Mouse (Mus musculus): ENCODE results near the gene Psmb8. TPM values are rescaled to one million over a fixed set of nuclear protein-coding genes. Genes with fewer than 3 reads are reported as not detected.

The Psmb8 gene
- polyA plus RNA-seq, 1 experiment from 2014 or later, result 87.6 TPM

- no peak for ATAC-seq (replicated peaks; ENCODE audit: extremely low read depth, insufficient read depth, low FRiP score)
- Histone ChIP-seq H3K4me2 (ENCODE audit: low read depth, low read length) (no peak overlapping the region), H3K27me3 (ENCODE audit: control insufficient read depth, insufficient read depth, low read length) (no peaks in the 10 kb centered on the region; the same call in 1 of the 2 replicates), H3K36me3 (ENCODE audit: control insufficient read depth, insufficient read depth) (no peaks in the 10 kb centered on the region), H3K4me1 (ENCODE audit: control insufficient read depth, insufficient read depth, low read length) (no peaks in the 10 kb centered on the region), H3K4me3 (ENCODE audit: low read length) (no peak overlapping the region), H3K27ac (ENCODE audit: low read length) (no peak overlapping the region), H3K9me3 (replicated peaks; ENCODE audit: control insufficient read depth, low read length) (peaks cover 12% of the 10 kb centered on the region), H3K9ac (ENCODE audit: low read length) (no peak overlapping the region)
- 94% methylated on average over 5 of the region's 5 CpGs for WGBS
Measured at GRCm38 (mm10) chr17:34172528-34172927, 25.0 kb upstream of the Psmb8 start.

GRCm38 (mm10) chr17:34174075-34174474 is 23.4 kb upstream of the Psmb8 start:
- no peaks in the 10 kb centered on the region for H3K36me3 ChIP-seq (ENCODE audit: control insufficient read depth, insufficient read depth)
- WGBS, result 48% methylated on average over 1 of the region's 1 CpGs
- H3K9me3 ChIP-seq (replicated peaks; ENCODE audit: control insufficient read depth, low read length), result peaks cover 12% of the 10 kb centered on the region
- ATAC-seq (replicated peaks; ENCODE audit: extremely low read depth, insufficient read depth, low FRiP score), result no peak
- H3K27me3 ChIP-seq (ENCODE audit: control insufficient read depth, insufficient read depth, low read length), result no peaks in the 10 kb centered on the region; the same call in 1 of the 2 replicates
- H3K9ac ChIP-seq (ENCODE audit: low read length), result no peak overlapping the region
- H3K27ac ChIP-seq (ENCODE audit: low read length), result no peak overlapping the region
- H3K4me3 ChIP-seq (ENCODE audit: low read length), result no peak overlapping the region
- H3K4me1 ChIP-seq (ENCODE audit: control insufficient read depth, insufficient read depth, low read length), result no peaks in the 10 kb centered on the region
- H3K4me2 ChIP-seq (ENCODE audit: low read depth, low read length), result no peak overlapping the region

GRCm38 (mm10) chr17:34177179-34177578 is 20.3 kb upstream of the Psmb8 start:
- 62% methylated on average over 4 of the region's 4 CpGs for WGBS
- H3K4me3 ChIP-seq (ENCODE audit: low read length), result no peak overlapping the region
- no peak for ATAC-seq (replicated peaks; ENCODE audit: extremely low read depth, insufficient read depth, low FRiP score)

GRCm38 (mm10) chr17:34179019-34179418 is 18.5 kb upstream of the Psmb8 start:
- no peaks in the 10 kb centered on the region for H3K4me1 ChIP-seq (ENCODE audit: control insufficient read depth, insufficient read depth, low read length)
- no peak overlapping the region for H3K27ac ChIP-seq (ENCODE audit: low read length)
- H3K9ac ChIP-seq (ENCODE audit: low read length), result no peak overlapping the region
- H3K36me3 ChIP-seq (ENCODE audit: control insufficient read depth, insufficient read depth), result no peaks in the 10 kb centered on the region
- no peak overlapping the region for H3K4me3 ChIP-seq (ENCODE audit: low read length)
- H3K4me2 ChIP-seq (ENCODE audit: low read depth, low read length), result no peak overlapping the region
- ATAC-seq (replicated peaks; ENCODE audit: extremely low read depth, insufficient read depth, low FRiP score), result no peak
- peaks cover 2% of the 10 kb centered on the region; the same call in 1 of the 2 replicates for H3K27me3 ChIP-seq (ENCODE audit: control insufficient read depth, insufficient read depth, low read length)
- WGBS, result 57% methylated on average over 6 of the region's 6 CpGs
- H3K9me3 ChIP-seq (replicated peaks; ENCODE audit: control insufficient read depth, low read length), result peaks cover 8% of the 10 kb centered on the region

More at GRCm38 (mm10) chr17:34177179-34177578, 20.3 kb upstream of the Psmb8 start:
- no peak overlapping the region for H3K27ac ChIP-seq (ENCODE audit: low read length)
- H3K36me3 ChIP-seq (ENCODE audit: control insufficient read depth, insufficient read depth), result no peaks in the 10 kb centered on the region
- no peak overlapping the region for H3K9ac ChIP-seq (ENCODE audit: low read length)
- no peaks in the 10 kb centered on the region; the same call in 1 of the 2 replicates for H3K27me3 ChIP-seq (ENCODE audit: control insufficient read depth, insufficient read depth, low read length)
- H3K4me1 ChIP-seq (ENCODE audit: control insufficient read depth, insufficient read depth, low read length), result no peaks in the 10 kb centered on the region
- no peak overlapping the region for H3K4me2 ChIP-seq (ENCODE audit: low read depth, low read length)
- peaks cover 12% of the 10 kb centered on the region for H3K9me3 ChIP-seq (replicated peaks; ENCODE audit: control insufficient read depth, low read length)

- 60% methylated on average over 13 of the region's 13 CpGs for WGBS
- Histone ChIP-seq H3K27ac (ENCODE audit: low read length) (no peak overlapping the region), H3K9ac (ENCODE audit: low read length) (no peak overlapping the region), H3K4me2 (ENCODE audit: low read depth, low read length) (no peak overlapping the region), H3K9me3 (replicated peaks; ENCODE audit: control insufficient read depth, low read length) (peaks cover 8% of the 10 kb centered on the region), H3K4me1 (ENCODE audit: control insufficient read depth, insufficient read depth, low read length) (no peaks in the 10 kb centered on the region), H3K36me3 (ENCODE audit: control insufficient read depth, insufficient read depth) (no peaks in the 10 kb centered on the region), H3K27me3 (ENCODE audit: control insufficient read depth, insufficient read depth, low read length) (peaks cover 6% of the 10 kb centered on the region; the same call in 1 of the 2 replicates), H3K4me3 (ENCODE audit: low read length) (no peak overlapping the region)
- ATAC-seq (replicated peaks; ENCODE audit: extremely low read depth, insufficient read depth, low FRiP score), result no peak
Measured at GRCm38 (mm10) chr17:34179913-34180859, 17.3 kb upstream of the Psmb8 start.

GRCm38 (mm10) chr17:34183564-34184219 is 13.8 kb upstream of the Psmb8 start:
- Histone ChIP-seq H3K36me3 (ENCODE audit: control insufficient read depth, insufficient read depth) (no peaks in the 10 kb centered on the region), H3K4me3 (ENCODE audit: low read length) (no peak overlapping the region), H3K9ac (ENCODE audit: low read length) (no peak overlapping the region), H3K4me1 (ENCODE audit: control insufficient read depth, insufficient read depth, low read length) (peaks cover 7% of the 10 kb centered on the region), H3K27ac (ENCODE audit: low read length) (no peak overlapping the region), H3K9me3 (replicated peaks; ENCODE audit: control insufficient read depth, low read length) (no peaks in the 10 kb centered on the region), H3K4me2 (ENCODE audit: low read depth, low read length) (no peak overlapping the region), H3K27me3 (ENCODE audit: control insufficient read depth, insufficient read depth, low read length) (peaks cover 23% of the 10 kb centered on the region)
- WGBS, result 67% methylated on average over 15 of the region's 15 CpGs
- ATAC-seq (replicated peaks; ENCODE audit: extremely low read depth, insufficient read depth, low FRiP score), result no peak

- H3K9ac ChIP-seq (ENCODE audit: low read length), result no peak overlapping the region
- H3K36me3 ChIP-seq (ENCODE audit: control insufficient read depth, insufficient read depth), result no peaks in the 10 kb centered on the region
- H3K4me1 ChIP-seq (ENCODE audit: control insufficient read depth, insufficient read depth, low read length), result peaks cover 7% of the 10 kb centered on the region
- H3K27ac ChIP-seq (ENCODE audit: low read length), result no peak overlapping the region
- no peak for ATAC-seq (replicated peaks; ENCODE audit: extremely low read depth, insufficient read depth, low FRiP score)
- H3K27me3 ChIP-seq (ENCODE audit: control insufficient read depth, insufficient read depth, low read length), result peaks cover 31% of the 10 kb centered on the region
- no peaks in the 10 kb centered on the region for H3K9me3 ChIP-seq (replicated peaks; ENCODE audit: control insufficient read depth, low read length)
- no peak overlapping the region for H3K4me3 ChIP-seq (ENCODE audit: low read length)
- 81% methylated on average over 9 of the region's 9 CpGs for WGBS
- H3K4me2 ChIP-seq (ENCODE audit: low read depth, low read length), result no peak overlapping the region
Measured at GRCm38 (mm10) chr17:34185526-34185925, 12.0 kb upstream of the Psmb8 start.

GRCm38 (mm10) chr17:34186885-34187260 is 10.6 kb upstream of the Psmb8 start:
- ATAC-seq (replicated peaks; ENCODE audit: extremely low read depth, insufficient read depth, low FRiP score), result peak; percentile 20
- Histone ChIP-seq H3K4me3 (ENCODE audit: low read length) (peak overlapping the region; percentile 70), H3K27ac (ENCODE audit: low read length) (peak overlapping the region; percentile 55; the same call in 1 of the 2 replicates), H3K36me3 (ENCODE audit: control insufficient read depth, insufficient read depth) (no peaks in the 10 kb centered on the region), H3K9me3 (replicated peaks; ENCODE audit: control insufficient read depth, low read length) (no peaks in the 10 kb centered on the region), H3K4me2 (ENCODE audit: low read depth, low read length) (peak overlapping the region; percentile 95), H3K9ac (ENCODE audit: low read length) (peak overlapping the region; percentile 80), H3K27me3 (ENCODE audit: control insufficient read depth, insufficient read depth, low read length) (peaks cover 38% of the 10 kb centered on the region), H3K4me1 (ENCODE audit: control insufficient read depth, insufficient read depth, low read length) (peaks cover 7% of the 10 kb centered on the region)
- 3% methylated on average over 14 of the region's 14 CpGs for WGBS

Measured in heart, embryonic 16.5 days (tissue).